Mouse (Mus musculus) intestine, embryonic 14.5 days (tissue): ENCODE measurements around the gene Cxcr2. TPM values are rescaled to one million over a fixed set of nuclear protein-coding genes. Genes with fewer than 3 reads are reported as not detected.

Experiments used
- microRNA counts: library from miRNA; unstranded; fragments of <30 nt; microRNA quantifications from one replicate; lab custom pipeline; 2016
- microRNA-seq: library from miRNA; unstranded; fragments of <30 nt; microRNA quantifications from one replicate; pipeline ENCODE4, GENCODE M21; 2016
- polyA plus RNA-seq: library from polyadenylated mRNA; unstranded; fragments of >200 nt; fragmentation: Nextera tagmentation; extraction: Ambion mirVana; gene quantifications from 2 replicates; pipeline ENCODE4 v1.2.1, GENCODE M21; 2014

Cxcr2 gene
- polyA plus RNA-seq, 1 experiment from 2014 or later, result 0.19 TPM

MicroRNA genes within 50 kb of the gene (microRNA counts, 519-probe panel; counts per million panel counts)
- microRNA mmu-miR-1928 (lab: Ali Mortazavi, UCI), result not detected

Small RNA genes within 50 kb of the gene (microRNA-seq; reads per million reads assigned to microRNA genes)
- gene Mir1928, result not detected

Other genes with a start within 250 kb of the Cxcr2 start
- 27.2 and 28.7 TPM in 2 replicates for gene Tns1, start 29.5 kb upstream of the Cxcr2 start, polyA plus RNA-seq
- gene Rufy4, start 28.4 kb upstream of the Cxcr2 start, polyA plus RNA-seq, result 0.08 and 0.42 TPM in 2 replicates
- not detected in 2 replicates for gene Cxcr1, start 40.6 kb downstream of the Cxcr2 start, polyA plus RNA-seq
- gene Arpc2, start 82.1 kb downstream of the Cxcr2 start, polyA plus RNA-seq, result 436 and 457 TPM in 2 replicates
- gene Gpbar1, start 124.6 kb downstream of the Cxcr2 start, polyA plus RNA-seq, result 9.1 and 10.7 TPM in 2 replicates
- 252 and 269 TPM in 2 replicates for gene Aamp, start 130.7 kb downstream of the Cxcr2 start, polyA plus RNA-seq
- 139 and 142 TPM in 2 replicates for gene Pnkd, start 130.9 kb downstream of the Cxcr2 start, polyA plus RNA-seq
- 36.4 and 42.6 TPM in 2 replicates for gene Tmbim1, start 151.6 kb downstream of the Cxcr2 start, polyA plus RNA-seq
- gene Catip, start 208.1 kb downstream of the Cxcr2 start, polyA plus RNA-seq, result 0.60 and 0.82 TPM in 2 replicates
- gene Slc11a1, start 221.2 kb downstream of the Cxcr2 start, polyA plus RNA-seq, result 5.9 and 6.6 TPM in 2 replicates
- gene Ctdsp1, start 237.5 kb downstream of the Cxcr2 start, polyA plus RNA-seq, result 86.8 and 87.1 TPM in 2 replicates